20 mouse cellular contexts compared by ENCODE assay signal in the genomic region with DNA sequence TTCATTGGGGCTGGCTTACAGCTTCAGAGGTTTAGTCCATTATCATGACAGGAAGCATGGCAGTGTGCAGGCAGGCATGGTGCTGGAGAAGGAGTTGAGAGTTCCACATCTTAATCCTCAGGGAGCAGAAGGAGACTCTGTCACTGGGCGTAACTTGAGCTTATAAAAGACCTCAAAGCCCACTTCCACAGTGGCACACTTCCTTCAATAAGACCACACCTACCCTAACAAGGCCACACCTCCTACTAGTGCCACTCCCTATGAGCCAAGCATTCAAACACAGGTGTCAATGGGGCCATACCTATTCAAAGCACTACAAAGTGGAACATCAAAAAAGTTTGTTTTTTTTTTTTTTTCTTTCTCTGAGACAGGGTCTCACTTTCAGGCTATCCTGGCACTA.
"Had no signal": no experiment of that assay in that cellular context is flagged by ENCODE, and none has a peak within 500 bp of the region (broad histone marks: within the 10 kb centered on the region; RNA-seq: fewer than 3 reads in every experiment).

No protein-coding gene starts in this region.

- H3K27me3 ChIP-seq: liver, embryonic 13.5 days; liver, embryonic 15.5 days; lung, embryonic 15.5 days; midbrain, embryonic 12.5 days; midbrain, embryonic 15.5 days; neural tube, embryonic 13.5 days; neural tube, embryonic 15.5 days; stomach, embryonic 15.5 days had no signal

- ATAC-seq: lung, postnatal 0 days; midbrain, embryonic 15.5 days had no signal

- H3K36me3 ChIP-seq: liver, embryonic 13.5 days; liver, embryonic 15.5 days; lung, embryonic 15.5 days; midbrain, embryonic 12.5 days; midbrain, embryonic 15.5 days; neural tube, embryonic 13.5 days; neural tube, embryonic 15.5 days; stomach, embryonic 15.5 days had no signal

- H3K27ac ChIP-seq: liver, embryonic 13.5 days; liver, embryonic 15.5 days; lung, embryonic 15.5 days; macrophage; midbrain, embryonic 12.5 days; midbrain, embryonic 15.5 days; neural tube, embryonic 13.5 days; neural tube, embryonic 15.5 days; stomach, embryonic 15.5 days; stomach, postnatal 0 days had no signal

- DNase-seq: liver, embryonic 13.5 days; liver, postnatal 0 days; lung, adult 2 months; lung, postnatal 14 days; lung, postnatal 36 days; retina, postnatal 1 day; right cerebral cortex, adult 18-20 months; thymus, adult 2 months; thymus, postnatal 25 days; thymus, postnatal 4 days had no signal

- H3K4me2 ChIP-seq: liver, embryonic 13.5 days; liver, embryonic 15.5 days; lung, embryonic 15.5 days; midbrain, embryonic 12.5 days; midbrain, embryonic 15.5 days; neural tube, embryonic 13.5 days; neural tube, embryonic 15.5 days; stomach, embryonic 15.5 days had no signal

- H3K9ac ChIP-seq: liver, embryonic 13.5 days; liver, embryonic 15.5 days; liver, postnatal 0 days; lung, embryonic 15.5 days; midbrain, embryonic 12.5 days; midbrain, embryonic 15.5 days; neural tube, embryonic 13.5 days; neural tube, embryonic 15.5 days; stomach, embryonic 15.5 days had no signal

- H3K4me3 ChIP-seq: liver, embryonic 13.5 days; liver, embryonic 15.5 days; lung, embryonic 15.5 days; midbrain, embryonic 12.5 days; midbrain, embryonic 15.5 days; neural tube, embryonic 13.5 days; neural tube, embryonic 15.5 days; stomach, embryonic 15.5 days had no signal

- H3K9me3 ChIP-seq: liver, embryonic 13.5 days; liver, embryonic 15.5 days; lung, embryonic 15.5 days; midbrain, embryonic 12.5 days; midbrain, embryonic 15.5 days; neural tube, embryonic 13.5 days; neural tube, embryonic 15.5 days; stomach, embryonic 15.5 days had no signal

- H3K4me1 ChIP-seq: lung, embryonic 15.5 days; midbrain, embryonic 12.5 days; midbrain, embryonic 15.5 days; stomach, embryonic 15.5 days had no signal
